Mouse (Mus musculus): Measurements from ENCODE around the gene Smco4.
"Not testable (repeated sequence)": the region's sequence is repeated elsewhere in the genome, so short reads cannot be mapped to it uniquely, and the experiment has no call there.

Smco4 gene

DNA sequence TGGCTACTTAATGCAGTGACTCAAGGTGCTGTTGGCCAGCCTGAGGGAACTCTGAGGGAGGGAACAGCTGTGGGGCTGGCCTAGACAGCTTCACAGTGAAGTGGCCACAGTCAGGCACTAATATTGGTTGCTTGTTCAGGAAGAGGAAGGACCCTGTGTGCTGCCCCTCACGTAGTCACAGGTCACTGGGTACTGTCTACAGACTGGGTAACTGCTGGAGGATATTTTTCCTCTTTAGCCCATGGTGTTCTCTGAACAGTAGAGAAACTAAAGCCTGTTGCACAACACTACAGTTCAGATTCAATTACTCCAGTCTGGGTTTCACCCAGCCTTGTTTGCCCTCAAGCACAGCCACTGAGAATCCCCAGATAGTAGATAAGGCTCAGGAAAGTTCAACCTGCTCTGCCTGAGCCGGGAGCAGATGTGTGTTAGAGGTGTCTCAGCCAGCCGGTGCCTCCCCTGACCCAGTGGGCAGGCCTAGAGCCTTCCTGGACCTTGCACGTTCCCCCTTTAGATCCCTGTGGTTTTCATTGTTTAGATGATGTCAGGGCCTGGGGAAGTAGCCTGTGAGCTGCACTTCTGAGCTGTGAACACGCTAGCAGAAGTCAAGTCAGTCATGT is 48.6 kb downstream of the Smco4 start:
- no peak for DNase-seq (ENCODE audit: low spot score)

DNA sequence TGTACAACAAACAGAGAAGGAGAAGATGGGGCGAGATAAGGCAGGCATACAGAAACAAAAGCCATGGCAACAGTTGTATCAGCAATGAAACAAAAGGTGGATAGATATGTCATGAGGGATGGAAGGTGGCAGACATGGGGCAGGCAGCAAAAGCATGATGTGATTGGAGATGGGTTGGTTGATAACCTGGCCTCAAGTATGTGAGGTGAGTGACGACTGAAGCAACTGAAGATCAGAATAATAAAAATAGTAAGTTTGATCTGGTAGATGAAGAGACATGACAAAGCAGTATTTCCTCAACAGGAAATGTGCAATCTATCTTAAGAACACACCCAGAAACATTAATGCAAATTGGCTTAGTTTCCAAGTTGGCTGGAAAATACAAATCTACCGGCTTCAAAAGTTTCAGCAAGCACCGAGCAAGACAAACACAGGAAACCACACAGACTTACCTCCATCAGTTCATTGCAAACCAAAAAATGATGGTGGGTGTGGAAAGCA is 57.3 kb downstream of the Smco4 start:
- DNase-seq (ENCODE audit: low spot score), result peak; percentile 64

DNA sequence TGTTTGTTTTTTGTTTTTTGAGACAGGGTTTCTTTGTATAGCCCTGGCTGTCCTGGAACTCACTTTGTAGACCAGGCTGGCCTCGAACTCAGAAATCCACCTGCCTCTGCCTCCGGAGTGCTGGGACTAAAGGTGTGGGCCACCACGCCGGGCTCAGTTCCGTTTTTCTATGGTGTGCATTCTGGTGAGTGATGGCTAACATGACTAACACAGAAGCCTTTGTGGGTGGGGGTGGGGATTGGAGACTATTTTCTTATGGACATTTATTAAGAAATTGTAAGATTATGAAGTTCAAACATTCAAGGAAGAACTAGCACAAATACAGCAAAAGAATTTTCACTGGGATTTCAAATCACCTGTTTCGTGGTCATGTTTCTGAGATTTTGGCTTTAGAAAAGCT is 57.8 kb downstream of the Smco4 start:
- not testable (repeated sequence) for DNase-seq (ENCODE audit: low spot score)

DNA sequence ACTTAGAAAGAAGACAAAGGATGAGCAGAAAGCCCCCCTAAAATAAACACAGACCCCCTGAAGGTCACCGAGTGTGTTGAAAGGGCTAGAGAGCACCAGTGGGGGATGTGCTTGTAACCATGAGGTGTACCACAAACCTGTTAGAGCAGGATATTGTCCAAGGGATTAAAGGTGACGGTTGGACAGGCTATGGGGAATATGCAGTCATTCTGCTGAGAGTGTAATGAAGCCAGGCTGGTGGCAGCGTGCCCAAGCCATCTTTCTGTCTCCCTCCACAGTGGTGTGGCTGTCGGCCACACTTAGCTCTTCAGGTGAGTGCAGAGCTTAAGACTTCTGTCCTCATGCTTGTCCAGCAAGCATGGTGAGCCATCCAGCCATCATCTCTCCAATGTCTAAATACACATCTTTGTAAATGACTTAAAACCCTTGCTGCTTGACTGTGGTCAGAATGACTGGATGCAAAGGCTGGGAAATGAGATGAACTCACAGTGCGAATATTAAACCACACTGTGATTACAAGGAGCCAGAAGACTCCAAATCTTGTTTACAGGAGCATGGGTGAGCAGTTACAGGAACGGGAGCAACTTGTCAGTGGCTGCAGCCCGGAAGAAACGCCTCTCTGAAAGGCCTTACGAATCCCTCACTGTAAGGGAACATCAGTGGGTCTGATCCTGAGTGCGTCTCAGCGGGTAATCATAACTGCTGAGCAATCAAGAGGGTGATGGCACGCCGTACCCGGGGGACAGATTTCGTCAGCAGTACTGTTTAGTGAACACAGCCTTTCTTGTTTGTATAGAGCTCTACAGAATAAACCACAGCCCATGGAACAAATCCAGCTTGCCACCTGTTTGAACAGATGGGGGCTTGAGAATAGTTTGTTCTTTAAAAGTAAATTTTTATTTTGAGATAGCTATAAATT is 59.0 kb downstream of the Smco4 start:
- no peak for DNase-seq (ENCODE audit: low spot score)

DNA sequence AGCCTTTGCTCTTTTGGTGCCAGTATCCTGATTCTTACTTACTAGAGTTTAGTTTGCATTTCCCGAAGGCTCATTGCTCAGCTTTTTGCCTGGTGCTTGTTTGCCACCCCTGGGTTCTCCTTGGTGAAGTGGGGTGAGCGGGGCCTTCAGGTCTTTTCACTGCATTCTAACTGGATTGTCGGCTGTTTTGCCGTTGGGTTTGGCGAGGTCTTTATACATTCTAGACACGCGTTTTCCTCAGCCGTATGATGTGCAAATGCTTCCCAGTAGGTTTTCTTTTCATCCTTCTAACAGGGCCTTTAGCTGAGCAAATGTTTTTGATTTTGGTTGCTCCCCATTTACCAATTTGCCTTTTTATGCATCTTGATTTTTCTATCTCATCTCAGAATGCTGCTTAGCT is 60.1 kb downstream of the Smco4 start:
- DNase-seq (ENCODE audit: low spot score), result no peak

DNA sequence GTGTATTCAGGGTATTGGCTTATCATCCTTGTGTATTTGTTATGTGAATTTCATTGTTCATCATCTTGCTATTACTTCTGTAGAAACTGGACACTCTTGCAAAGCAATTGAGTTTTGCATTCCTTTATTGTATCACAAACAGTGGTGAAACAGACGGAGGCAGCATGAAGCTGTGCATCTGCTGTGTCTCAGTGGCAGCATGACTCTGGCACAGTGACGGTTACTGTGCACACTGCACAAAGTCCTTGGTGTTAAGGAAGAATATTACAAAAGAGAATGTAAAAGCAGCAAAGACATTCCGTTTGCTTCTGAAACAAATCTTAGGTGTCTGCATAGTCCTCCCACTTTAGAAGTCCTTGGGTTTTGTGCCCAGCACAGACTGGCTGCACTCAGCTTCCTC is 67.2 kb downstream of the Smco4 start:
- no peak for DNase-seq (ENCODE audit: low spot score)

DNA sequence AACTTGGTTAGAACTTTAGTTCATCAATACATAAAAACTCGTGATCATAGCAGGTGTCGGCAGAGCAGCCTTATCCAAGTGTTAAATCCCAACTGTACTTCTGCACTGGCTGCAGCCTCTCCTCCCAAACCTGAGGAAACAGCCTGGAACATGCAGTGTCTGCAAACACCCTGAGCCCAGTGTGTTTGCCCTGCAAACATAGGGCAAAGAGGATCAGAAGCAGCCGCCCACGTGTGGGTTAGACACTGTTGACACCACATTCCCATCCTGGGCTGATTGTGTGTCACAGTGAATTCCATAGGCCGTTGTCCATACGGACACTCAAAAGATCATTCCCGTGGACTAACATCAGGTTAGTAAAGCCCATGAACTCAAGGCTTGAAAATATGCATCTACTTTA is 69.1 kb downstream of the Smco4 start:
- DNase-seq (ENCODE audit: low spot score), result no peak

DNA sequence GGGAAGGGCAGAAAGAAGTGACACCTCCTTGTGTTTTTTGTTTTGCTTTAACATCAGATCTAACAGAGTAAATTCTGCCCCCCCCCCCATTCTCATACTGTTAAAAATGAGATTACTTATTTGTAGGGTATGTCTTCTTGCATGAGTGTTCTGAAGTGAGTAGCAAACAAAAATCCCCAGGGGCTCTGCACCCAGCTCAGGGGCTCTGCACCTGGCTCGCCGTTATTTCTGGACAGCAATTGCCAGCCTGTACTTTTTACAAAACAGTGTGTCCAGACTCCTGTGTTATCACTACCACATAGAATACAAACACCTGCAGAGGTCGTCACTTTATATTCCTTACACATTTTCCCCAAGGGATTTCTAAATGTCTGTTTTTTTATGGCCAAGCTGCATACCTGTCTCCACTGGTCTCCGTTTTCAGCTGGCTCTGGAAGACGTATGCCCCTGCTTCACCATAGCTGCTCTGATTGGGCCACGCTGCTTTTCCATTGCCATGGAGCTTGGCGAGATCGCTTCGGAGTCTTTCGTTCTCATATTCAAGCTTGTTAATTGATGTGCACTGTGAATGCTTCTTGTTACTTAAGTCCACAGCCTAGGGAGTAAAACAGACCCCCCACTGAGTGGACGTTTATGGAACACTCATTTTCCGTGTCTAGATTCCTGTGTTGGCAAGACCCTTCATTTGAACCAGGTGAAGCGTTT is 81.7 kb downstream of the Smco4 start:
- DNase-seq (ENCODE audit: low spot score), result no peak

DNA sequence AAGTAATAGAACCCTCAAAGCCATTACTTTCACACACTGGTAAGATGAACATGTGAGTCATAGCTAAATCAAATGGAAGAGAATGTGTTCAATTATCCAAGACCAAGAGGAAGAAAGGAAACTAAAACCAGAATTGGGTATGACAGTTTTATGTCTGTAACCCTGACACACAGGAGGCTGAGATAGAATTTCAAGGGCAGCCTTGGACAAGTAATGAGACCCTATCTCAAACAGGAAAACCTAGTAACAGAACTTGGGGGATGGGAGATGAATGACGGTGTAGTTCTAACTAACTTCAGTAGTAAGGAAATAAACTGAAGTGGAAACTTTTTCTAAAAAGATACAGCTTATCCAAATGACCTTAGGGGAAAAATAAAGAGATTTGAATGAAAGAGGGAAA is 85.2 kb downstream of the Smco4 start:
- DNase-seq (ENCODE audit: low spot score), result no peak

DNA sequence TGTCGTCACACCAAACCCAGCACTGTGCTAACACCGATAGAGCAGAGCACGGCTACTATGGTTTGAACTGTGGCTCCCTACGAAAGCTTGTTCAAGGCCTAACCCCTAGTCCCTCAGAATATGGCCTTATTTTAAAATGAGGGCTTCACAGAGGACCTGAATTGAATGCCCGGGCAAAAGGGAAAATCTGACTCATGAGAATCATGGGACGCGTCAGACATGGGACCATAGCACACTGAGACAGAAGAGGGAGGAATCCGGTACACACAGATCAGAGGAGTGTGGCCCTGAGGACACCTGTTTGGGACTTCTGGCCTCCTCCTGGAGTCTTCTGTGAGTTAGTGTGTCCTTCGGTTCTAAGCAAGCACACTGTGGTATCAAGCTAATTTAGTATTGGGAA is 85.7 kb downstream of the Smco4 start:
- DNase-seq (ENCODE audit: low spot score), result no peak

DNA sequence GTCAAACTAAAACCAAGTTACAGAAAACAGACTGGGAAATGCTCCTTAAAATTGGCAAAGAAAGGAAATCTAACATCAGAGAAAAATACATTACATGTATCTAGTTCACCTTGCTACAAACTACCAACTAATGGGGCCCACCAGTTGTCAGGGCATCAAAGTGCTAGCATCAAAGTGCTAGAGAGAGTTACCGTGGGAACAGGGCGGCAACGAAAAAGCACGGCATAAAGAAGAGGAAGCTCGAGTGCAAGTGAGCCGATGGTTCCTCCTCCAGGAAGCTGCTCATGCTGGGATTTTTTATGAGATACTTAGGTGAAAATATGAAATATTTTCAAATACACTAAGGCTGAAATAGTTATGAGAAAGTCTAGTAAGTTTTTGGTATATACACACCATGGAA is 86.9 kb downstream of the Smco4 start:
- peak; percentile 37 for DNase-seq (ENCODE audit: low spot score)

DNA sequence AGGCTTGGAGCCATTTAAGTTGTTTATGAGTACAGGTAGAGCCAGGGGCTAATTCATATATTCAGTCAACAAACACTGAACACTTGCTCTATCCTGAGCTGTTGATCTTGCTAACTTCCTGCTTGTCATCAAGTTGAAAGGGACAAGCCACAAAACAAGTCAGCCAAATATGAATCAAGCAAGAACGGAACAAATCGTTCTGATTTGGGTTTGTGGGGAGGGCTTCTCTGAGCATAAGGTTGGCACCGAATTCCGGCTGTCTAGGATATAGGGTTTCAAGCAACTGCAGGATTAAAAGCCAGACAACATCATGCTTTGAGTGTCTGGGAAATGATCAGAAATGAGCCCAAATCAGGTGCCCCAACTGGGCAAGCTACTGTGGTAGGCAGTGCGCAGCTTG is 88.8 kb downstream of the Smco4 start:
- peak; percentile 49 for DNase-seq (ENCODE audit: low spot score)

DNA sequence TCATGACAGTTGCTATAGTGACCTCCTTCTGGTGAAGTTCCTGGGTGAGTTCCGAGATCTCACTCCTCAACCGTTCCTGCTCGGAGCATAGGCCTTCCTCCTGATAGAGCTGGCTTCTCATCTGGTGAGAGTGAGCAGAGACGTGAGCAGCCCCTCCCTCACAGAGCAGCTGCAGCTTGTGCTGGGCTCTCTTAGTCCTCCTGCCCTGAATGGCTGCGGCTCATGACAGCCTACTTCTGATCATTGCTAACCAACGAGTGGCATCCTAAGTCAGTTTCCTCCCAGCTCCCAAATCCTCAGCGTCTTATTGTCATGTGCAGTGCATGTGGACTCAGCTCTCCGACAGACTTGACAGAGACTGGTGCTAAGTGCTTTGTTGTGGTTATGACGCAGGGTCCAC is 91.0 kb downstream of the Smco4 start:
- no peak for DNase-seq (ENCODE audit: low spot score)

DNA sequence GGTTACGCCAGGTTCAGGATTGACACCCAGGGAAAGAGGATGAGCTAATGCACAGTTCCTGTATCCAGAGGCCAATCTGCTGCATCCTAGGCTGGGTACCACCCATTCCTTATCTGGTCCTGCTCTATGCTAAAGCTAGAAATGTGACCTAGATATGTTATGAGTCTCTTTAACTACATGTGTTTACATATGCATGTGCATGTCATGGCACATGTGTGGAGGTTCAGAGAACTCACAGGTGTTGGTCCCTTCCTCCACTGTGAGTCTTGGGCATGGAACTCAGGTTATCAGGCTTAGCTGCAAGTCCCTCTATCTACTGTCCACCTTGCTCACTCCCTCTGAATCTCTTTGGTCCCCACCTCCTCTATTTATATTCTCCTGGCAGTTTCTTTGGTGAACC is 92.7 kb downstream of the Smco4 start:
- no peak for DNase-seq (ENCODE audit: low spot score)

DNA sequence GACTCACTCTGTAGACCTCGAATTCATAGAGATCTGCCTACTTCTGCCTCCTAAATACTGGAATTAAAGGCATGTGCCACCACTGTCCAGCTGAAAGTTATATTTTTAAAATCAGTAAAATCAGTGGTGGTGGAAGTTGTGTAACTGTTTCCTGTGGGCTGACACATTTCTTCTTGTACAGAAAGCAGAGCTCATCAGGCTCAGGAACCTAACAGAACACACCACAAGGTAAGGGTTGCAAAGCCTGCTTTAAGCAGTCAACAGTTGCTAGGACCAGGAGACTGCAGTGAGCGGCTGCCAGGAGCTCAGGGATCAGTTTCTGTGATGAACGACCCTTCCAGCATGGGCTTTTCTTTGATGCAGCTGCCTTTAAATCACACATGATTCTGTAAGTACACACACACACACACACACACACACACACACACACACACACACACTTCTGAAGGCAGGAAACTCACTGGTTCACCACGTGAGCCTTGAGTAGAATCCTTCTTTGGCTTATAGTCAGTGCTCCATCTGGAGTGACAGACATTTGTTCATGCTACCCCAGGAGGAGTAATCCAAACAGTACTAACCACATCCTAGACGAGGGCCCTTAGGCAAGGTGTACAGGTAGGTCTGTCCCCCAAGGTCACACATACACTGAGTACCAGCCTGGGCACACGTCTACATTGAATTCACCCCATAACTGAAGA is 94.1 kb downstream of the Smco4 start:
- DNase-seq (ENCODE audit: low spot score), result peak; percentile 52

DNA sequence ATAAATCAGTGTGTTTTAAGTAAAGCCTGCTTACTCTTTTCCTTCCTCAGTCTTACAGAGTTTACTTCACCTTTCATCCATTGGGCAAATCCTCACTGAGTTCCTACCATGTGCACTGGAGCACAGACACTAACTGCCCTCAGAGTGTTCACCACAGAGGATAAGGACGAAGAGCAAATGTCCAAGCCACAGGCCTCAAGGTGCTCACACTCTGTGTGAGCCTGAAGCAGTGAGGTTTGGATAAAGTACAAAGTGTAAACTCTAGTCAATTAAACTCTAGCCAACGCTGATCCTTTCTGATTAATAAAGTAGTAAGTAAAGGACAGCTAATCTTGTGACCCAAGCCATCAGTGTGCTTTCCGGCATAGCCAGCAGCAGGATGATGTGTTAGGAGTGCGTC is 100.9 kb downstream of the Smco4 start:
- DNase-seq (ENCODE audit: low spot score), result no peak

All from T-cell, adult 2 months (primary cell).